Mouse (Mus musculus) adipocyte (in vitro differentiated cells): Measurements from ENCODE around the gene Cpne4.

Experiments
- DNase-seq: peaks from one replicate; pipeline ENCODE4 v3.0.0-alpha.2; 2016; ENCODE audit warnings: low spot score

Gene Cpne4

DNA sequence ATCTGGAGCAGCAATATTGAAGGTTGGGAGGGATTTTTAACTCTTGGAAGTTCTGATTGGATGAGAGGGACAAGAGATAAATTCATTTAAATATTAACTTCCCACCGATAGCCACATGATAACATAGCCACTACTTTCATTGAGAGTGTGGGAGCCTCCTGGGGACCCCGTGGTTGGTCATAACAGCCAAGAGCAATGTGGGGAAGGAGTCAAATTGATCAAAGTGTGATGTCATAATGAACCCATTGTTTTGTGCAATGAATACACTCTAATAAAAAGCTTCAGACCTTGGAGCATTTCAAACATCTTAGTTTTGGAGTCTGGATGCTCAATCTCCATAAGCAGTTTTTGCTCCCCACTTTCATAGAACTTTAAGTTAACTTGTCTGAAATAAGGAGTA is at the start of gene Cpne4:
Cpne4 (plus strand) TSS at position 301 of the 400 bp plus-strand sequence.
- no peak for DNase-seq

DNA sequence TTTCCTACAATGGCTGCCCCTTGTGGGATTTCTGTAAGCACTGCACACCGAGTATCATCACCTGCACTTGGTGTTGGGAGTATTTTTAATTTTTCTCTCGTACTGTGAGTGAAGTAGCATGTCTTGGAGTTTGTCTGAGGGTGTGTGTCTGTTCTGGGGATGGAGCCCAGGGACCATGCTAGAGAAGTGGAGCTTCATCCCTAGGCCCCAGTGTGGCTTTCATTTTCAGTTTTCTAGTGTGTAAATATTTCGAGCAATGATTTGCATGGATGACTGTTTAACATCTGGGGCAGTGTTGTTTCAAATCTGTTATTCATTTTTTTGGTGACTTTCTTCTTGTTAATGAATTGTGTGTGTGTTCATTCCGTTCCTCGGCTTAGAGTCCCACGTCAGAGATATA is 31.9 kb upstream of the Cpne4 start:
- no peak for DNase-seq

DNA sequence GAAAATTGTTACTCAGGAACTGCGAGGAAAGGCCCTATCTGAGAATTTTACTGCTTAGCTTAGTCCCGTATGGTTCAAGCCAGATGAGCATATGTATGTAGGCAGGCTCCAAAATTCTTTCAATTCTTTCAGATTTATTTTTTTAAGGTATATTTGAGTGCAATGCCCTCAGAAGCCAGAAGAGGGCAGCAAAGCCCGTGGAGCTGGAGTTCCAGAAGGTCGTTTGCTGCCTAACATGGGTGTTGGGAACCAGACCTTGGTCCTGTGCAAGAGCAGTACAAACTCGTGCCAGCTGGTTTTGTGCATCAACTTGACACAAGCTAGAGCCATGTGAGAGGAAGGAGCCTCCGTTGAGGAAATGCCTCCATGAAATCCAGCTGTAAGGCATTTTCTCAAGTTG is 11.6 kb upstream of the Cpne4 start:
- no peak for DNase-seq

DNA sequence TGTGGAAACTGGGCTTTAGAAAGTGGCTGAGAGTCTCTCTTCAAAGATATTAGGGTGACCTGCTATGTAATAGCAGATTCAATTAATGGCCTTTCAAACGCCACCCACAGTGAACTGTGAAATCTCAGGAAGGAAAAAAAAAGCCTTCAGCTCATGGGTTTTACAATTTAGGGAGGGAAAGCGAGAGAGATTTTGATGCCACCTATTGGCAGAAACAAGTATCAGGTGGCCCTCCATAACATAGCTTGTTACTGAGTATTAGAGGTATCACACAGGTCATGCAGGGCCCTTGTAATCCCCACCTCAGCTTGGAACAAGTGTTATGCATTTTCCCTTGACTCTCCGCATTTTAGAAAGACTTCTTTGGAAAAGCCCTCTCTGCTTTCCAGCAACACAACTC is 18.7 kb downstream of the Cpne4 start:
- DNase-seq = no peak

DNA sequence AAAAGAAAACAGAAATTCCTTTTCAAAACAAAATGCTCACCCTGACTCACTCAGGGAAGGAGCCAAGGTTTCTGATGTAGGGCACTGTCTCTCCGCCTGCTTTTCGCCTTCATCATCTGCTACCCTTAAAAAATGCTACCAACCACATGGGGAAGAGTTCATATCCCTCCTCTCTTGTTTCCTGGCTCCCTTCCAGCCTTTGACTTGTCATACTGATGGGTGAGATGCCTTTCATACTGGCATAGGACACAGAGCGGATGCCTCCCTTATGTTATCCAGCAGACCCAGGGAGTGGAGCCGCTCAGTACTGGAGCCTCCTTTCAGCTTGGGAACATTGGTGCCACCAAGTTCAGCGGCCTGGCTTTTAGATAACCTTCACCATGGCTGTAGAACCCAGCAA is 19.4 kb downstream of the Cpne4 start:
- DNase-seq = no peak

DNA sequence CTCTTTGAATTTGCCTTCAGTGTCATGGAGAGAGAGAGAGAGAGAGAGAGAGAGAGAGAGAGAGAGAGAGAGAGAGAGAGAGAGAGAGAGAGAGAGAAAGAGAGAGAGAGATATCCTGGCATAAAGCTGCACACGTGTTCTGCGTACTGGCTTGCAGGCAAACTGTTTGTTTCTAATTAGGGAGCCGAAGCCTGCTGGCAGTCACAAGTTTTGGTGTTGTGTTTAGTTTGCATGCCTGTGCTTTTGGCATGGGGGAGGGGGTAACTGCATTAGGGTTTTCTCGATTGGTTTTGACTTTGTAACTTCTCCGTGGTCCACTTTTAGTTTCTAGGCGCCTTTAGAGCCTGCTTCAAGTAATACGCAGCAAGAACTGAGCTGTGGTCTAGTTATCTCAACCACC is 20.0 kb downstream of the Cpne4 start:
- no peak for DNase-seq

DNA sequence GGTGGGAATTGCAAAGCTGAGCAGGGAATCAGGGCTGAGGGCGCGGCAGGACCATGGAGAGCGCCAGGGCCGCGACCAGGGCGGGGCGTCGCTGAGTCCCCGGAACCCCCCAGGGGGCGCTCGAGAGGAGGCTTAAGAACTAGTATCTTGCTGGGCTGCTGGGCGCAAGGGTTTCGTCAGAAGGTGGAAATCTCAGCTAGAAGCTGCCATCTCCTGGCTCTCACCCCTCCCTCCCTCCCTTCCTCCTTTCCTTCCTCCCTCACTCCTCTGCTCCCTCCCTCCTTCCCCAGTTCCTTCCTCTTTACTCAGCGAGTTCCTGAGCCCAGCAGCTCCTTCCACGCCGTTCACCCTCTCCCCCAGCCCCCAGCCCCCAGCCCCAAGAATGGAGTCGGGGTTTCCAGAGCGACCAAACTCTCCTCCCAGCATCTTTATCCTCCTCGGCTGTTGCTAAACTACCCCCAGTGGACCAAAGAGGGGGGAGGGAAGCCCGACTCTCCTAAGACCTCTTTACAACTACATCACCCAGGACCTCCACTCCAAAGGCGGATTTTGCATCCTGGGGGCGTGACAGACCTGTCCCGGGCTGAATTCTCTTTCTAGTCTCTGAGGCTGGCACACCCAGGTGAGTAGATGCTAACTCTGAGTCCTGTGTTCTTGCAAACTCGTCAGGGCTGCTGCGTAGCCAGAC is 22.5 kb downstream of the Cpne4 start:
- no peak for DNase-seq

DNA sequence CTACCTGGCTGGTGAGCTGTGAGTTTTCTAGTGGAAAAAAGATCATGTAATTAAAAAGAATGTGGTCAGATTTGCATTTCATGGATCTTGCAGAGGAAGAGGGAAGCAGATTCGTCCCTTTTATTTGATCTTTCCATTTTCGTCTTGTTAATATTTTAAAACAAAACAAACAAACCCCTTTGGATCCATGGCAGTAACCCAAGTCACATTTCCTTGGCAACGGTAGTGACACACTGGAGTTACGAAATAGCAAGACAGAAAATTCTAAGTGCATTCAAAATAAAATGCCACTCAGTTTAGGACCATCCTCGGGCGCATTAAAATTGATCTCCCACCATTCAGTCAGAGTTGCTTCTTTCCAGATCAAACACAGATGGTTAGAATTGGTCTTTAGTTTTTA is 25.8 kb downstream of the Cpne4 start:
- DNase-seq = peak; percentile 5

DNA sequence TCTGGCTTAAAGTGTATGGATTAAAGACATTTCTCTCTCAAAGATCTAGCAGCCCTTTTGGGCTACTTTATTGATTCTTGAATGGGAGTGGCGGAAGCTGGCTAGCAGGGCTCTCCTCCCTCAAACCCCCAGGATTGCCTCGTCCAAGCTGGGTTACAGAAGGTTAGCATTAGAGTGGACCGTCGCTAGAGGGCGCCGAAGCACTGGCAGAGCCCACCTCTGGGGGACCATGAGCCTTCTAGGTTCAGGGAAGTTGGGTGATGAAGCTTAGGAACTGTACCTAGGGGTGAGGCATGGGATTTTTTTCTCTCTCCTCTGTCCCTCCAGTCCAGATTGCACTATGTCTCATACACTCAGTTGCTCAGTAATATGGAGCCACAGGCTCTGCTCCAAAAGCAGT is 27.4 kb downstream of the Cpne4 start:
- no peak for DNase-seq

DNA sequence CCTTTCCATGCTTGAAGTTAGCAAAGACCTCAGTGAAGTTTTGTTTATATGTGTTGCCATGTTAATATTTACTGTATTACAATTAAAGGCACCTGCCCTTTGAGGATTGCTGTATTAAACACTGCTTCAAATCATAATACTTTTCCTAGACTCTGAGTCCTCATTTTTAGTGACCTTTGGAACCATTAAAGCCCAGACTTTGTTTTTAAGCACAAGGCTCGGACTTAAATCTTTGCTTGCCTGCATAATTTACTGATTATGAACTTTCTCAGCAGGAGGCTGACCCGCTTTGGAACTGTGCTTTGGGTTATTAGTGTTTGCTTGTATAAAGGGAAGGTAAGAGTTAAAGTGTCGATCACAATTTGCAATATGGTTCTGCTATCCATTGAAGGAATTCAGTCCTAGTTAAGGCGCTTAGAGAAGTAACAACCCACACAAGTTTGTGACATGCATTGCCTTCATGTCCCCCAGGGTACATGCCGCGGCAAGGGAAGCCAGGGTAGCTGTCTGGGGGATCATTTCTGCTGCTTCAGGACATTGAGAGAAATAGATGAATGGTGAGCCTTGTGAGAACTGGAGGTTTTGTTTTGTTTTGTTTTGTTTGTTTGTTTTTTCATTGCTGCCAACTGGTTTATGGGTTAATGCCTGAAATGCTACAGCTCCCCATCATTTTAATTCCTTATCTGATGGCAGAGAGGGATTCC is 35.0 kb downstream of the Cpne4 start:
- no peak for DNase-seq

DNA sequence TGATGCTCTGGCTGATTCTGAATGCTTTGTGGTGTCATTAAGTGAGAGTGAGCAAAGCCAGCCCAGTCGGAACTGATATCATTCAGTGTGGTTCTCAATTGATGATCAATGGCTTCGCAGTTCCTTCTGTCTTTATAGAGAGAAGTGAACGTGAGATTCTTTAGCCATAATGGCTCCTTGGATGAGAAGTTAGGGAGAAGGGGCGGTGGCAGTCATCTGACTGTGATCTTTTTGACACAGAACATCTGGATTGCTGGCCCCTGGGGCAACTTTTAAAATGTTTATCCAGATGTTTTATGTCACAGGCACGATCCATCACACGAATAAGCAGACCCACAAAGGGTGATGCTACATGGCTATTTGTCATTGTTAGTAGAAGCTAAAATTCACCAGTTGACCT is 35.6 kb downstream of the Cpne4 start:
- no peak for DNase-seq

DNA sequence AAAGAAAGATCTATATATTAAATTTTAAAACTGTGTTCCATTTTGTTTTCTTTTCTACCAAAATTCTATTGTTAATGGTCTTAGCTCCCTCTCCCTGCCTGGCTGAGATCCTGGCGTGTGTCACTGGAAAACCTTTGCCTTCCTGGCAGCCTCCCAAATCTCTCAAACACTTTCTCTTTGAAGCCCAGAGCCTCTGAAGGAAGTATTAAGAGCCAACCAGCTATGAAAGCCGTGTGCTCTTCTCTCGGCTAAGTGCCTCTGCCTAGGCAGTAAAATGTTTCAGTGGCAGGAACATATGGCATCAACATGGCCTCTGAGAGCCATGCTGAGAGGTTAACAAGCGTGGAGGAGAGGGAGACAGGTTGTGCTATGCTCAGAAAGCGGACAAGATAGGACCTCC is 47.5 kb downstream of the Cpne4 start:
- no peak for DNase-seq

DNA sequence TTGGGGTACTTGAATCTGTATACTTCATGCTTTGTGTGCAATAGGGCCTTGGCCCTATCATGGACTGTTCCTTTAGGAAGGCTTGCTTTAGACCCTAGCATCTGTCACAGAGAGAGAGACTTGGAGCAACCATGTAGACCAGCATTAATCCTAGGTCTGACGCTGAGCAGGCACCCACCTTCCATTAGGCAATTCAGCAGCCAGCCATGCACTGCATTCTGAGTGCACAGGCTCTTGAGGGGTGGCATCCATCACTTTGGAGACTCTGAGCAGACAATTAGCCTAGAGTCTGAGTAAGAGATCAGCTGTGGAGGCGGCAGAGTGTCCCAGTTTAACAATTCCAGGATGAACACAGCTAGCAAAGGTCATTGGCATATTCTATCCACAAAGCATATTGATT is 47.9 kb downstream of the Cpne4 start:
- no peak for DNase-seq

DNA sequence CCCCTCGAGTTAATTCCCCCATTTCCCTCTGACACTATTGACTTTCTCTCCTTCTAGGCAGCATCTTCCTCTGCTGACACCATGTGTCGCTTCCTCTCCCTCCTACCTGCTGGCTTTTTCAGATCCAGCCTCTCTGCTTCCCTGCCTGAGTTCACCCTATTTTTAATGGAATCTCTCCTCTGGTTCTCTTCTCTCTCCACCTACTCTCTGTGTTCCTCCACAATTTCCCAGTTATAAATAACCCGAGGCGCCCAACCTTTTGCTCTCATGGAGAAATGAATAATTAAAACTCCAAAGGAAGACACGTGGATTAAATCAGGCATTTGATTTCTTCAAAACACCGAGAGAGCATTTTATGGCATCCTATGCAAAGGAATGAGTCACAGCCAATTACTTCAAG is 65.4 kb downstream of the Cpne4 start:
- DNase-seq = no peak

DNA sequence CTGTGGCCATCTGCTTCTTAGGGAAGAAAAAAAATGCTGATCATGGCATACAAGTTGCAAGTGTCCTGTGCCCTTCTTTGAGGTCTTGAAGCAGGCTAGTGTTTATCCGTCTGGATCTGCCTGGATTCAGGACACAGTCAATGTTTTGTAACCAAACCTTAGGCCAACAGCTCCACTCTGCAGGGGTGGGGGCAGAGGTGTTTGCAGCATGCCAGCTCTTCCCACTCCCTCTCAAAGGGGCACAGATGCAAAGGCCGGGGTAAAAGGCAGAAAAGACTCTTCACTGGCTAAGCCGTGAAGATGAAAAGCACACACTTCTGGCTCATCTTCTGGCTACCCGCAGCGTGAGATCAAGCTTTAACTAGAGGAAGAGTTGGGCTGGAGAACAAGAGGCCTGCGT is 69.6 kb downstream of the Cpne4 start:
- DNase-seq = no peak

DNA sequence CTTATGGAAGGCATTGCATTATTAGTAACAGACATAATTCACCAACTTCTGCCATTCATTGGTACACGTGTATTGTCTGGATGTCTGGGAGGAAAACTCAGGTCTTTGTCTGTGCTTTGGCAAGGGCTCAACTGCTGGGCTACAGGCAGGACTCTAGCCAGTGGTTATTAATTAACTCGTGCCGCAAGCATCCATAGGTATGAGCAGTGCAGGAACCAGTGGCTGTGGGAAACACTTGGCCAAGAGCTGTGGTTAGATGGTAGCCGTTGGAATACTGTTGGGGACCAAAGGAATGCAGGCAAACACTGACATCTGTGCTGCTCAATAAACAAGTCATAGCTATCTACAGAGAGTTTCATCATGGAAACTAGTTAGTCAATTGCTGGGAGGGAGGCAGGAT is 76.5 kb downstream of the Cpne4 start:
- DNase-seq = no peak

DNA sequence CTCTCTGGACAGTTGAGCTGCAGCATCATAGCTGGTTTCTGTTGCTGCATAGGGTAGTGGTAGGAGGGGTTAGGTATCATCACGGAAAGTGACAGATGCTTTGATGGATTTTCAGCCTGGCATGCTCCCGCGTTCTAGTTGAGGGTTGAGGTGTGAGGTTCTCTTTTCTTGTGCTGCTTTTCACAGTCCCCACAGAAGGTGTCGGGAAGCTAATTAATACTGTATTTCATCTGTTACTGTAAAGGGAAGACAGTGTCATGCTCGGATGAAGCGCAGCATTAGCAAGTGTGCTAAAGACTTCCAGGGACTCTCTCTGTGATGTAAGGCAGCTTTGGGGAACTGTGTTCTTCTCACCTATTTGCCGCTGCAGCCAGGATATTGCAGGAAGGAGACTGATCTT is 80.7 kb downstream of the Cpne4 start:
- DNase-seq = no peak

DNA sequence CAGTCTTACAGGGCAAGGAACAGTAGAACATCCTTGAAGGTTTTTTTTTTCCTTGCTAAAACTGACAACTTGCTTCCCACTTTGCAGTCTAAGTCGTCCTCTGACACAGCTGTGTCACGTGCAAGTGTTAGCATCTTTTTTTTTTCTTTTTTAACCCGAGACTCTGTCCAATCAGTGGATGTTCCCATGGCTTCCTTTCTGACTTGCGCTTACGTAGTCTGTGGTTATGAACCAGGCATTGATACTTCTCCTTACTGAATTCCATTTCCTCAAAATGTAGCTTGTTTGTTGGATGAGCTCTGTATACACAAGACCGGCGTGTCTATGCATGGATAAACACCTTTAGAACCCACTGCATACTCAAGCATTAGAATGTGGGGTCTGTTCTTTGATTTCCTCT is 82.2 kb downstream of the Cpne4 start:
- no peak for DNase-seq

DNA sequence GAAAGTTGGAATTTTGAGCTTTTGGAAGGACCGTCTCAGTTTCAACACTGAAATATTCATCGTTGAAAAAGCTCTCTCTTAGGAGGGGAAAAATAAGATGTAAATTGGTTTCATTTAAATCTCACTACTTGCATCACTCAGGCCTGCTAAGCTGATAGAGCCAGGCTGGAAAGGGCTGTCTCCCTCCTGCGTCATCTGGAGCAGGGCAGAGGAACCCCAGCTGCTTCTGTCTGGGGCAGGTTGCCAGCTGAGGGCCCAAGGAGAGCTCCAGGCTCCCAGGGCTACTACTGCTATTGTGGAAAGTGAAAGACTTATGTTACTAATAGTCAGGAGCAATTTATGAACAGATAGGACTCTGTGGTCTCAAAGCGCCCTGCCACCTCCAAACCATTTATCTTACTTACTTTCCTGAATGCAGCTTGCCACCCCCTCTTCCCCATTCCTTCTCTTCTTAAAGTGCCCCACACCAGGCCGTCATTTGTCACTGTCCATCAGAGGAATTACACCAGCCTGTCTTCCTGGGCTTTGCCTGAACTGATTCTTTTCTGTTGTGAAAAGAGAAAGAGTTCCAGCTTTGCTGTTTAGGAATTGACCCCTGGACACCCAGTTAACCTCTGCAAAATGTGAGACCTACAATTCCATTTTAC is 99.4 kb downstream of the Cpne4 start:
- no peak for DNase-seq

DNA sequence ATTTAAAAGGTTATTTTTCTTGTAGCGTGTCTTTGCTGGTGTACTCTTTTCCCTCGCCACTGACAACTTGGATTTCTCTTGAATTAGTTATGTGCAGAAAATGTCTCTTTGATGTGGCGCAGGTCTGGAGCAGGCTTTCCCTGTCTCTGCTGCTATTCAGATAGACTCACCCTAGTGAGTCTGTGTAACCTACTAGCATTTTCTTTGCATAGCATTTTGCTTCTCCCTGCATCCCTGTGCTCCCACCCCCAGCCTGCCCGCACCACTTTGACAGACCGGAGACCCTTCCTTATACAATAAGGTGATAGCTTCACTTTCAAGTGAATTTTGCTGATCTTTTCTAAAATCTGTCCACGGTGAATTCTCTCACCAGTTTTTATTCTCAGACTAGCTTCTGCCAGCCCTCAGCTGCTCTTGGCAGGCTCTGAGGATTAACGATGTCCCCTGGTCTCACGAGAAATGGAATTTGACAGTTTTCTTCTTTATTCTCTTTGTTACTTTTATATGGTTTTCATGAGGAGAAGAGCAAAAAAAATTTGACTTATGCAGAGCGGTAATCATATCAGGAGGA is 105.7 kb downstream of the Cpne4 start:
- no peak for DNase-seq

DNA sequence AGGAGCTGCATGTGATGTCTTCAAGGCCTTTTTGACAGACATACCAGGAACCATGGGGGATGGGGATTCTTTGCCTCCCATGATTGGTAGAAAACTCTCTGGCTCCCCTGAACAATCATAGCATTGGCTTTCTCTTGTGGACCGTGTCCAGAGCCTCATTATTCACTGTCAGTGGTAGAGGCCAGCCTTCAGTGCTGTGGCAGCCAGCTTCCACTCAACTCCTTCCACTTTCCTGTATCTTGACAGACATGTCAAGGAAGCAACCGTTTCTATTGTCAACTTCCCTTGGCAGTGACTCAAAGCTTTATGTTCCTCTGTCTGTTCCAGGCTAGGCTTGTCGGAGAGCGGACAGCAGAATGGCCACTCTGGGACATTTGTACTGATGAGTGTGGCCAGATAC is 112.7 kb downstream of the Cpne4 start:
- DNase-seq = no peak

DNA sequence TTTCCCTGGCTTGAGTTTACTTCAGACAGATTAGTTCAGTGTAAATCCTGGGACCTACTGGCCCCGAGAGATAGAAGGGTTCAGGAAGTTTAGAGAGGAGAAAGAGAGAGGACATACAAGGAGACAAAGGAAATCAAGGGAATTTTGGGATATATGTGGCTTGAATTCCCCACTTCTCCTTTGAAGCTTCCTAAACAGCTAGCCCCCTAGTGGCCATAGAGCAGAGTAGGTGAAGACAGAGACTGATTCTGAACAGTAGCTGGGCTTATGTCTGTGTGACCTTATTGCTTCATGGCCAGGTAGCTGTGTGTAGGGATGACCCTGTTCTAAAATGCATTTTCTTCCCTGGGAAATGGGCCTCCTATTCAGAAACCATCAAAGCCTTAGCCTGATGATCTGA is 129.6 kb downstream of the Cpne4 start:
- no peak for DNase-seq

DNA sequence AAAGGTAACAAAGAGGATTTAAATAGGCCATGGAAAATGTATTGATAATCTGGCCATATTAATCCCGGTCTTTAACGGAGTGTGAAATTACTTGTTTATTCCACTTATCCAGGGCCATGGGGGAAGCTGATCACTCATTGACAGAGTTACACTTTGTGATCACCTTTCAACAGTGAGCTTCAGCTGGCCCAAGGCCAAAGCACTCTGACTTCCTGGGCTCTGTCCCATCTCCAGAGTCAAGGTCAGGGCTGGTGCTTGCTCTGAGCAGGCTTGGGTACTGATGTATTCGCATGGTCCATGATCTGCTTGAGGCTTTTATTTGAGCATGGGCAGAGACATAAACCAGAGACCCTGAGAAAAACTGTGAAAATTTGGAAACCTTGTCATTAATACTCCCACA is 131.5 kb downstream of the Cpne4 start:
- DNase-seq = no peak
